Mouse (Mus musculus) ES-Bruce4 (cell line): ENCODE measurements around the gene Epha2.

Experiments
- CTCF ChIP-seq: IDR thresholded peaks from one replicate; pipeline ENCODE4 v1.8.1; 2011; ENCODE audit warnings: low read depth, low read length
- EP300 ChIP-seq: IDR thresholded peaks from 2 replicates; pipeline ENCODE4 v1.6.1; 2011; ENCODE audit warnings: low read depth, low read length; ENCODE audit not compliant: insufficient read depth
- POLR2A ChIP-seq: IDR thresholded peaks from one replicate; pipeline ENCODE4 v1.8.1; 2011; ENCODE audit warnings: low read length; ENCODE audit not compliant: insufficient read depth

DNA sequence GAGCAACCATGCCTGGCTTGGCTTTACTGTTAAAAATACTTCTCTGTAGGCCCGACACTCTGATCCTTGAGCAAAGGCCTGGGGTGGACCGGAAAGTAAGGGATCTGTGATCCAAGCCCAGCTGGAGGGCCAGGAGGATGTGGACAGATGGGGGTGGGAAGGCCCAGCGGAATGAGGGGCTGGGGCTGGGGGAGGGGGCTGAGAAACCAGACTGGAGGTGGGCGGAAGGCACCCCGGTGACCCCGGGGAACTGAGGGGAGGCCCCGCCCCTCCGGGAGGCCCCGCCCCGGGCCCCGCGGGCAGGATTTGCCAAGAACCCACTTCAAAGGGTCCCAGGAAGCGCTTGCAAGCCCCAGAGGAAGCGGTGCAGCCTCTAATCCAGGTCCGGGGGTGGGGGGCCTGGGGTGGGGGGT lies 5.3 kb upstream of the Epha2 start:
- TF ChIP-seq POLR2A, result no peak
- TF ChIP-seq CTCF, result no peak
- no peak for TF ChIP-seq EP300
